Mouse (Mus musculus) adipose tissue, adult 10 weeks (tissue): Measurements from ENCODE around the gene Ccdc146. TPM values are rescaled to one million over a fixed set of nuclear protein-coding genes. Genes with fewer than 3 reads are reported as not detected.

Experiments
- polyA plus RNA-seq: library from polyadenylated mRNA; stranded (reverse); fragments of 350-450 nt; fragmentation: Illumina TruSeq; extraction: RNeasy Lipid Tissue Mini Kit (QIAGEN cat#74804); gene quantifications from one replicate; pipeline ENCODE4 v1.2.3, GENCODE M21; 2014; ENCODE audit warnings: low read depth, low replicate concordance

The Ccdc146 gene
- 2.7 TPM for polyA plus RNA-seq

GRCm38 (mm10) chr5:21424614-21425602, at the start of gene Ccdc146, which contains the start of gene Fam185a:
TSS of gene Ccdc146 (minus strand) at chr5:21424677.
TSS of gene Fam185a (plus strand) at chr5:21424958.

GRCm38 (mm10) chr5:21372493-21373179, 51.8 kb downstream of the Ccdc146 start, which contains the start of gene Fgl2:
TSS of gene Fgl2 (plus strand) at chr5:21372642.

Other genes with a start within 250 kb of the Ccdc146 start
- 2.2 TPM for gene Gsap, start 238.4 kb downstream of the Ccdc146 start, polyA plus RNA-seq
- 30.8 TPM for gene Fgl2, start 52.0 kb downstream of the Ccdc146 start, polyA plus RNA-seq
- gene Fam185a, start 281 bp upstream of the Ccdc146 start, polyA plus RNA-seq = 4.4 TPM
- gene Lrrc17, start 118.9 kb upstream of the Ccdc146 start, polyA plus RNA-seq = 9.4 TPM
- 2.6 TPM for gene Fbxl13, start 221.0 kb upstream of the Ccdc146 start, polyA plus RNA-seq
- gene Armc10, start 221.1 kb upstream of the Ccdc146 start, polyA plus RNA-seq = 32.8 TPM